Mouse (Mus musculus) midbrain, embryonic 16.5 days (tissue): ENCODE measurements around the gene Rbp2. TPM values are rescaled to one million over a fixed set of nuclear protein-coding genes. Genes with fewer than 3 reads are reported as not detected.

ENCODE experiments used
- ATAC-seq: fragments of 200-750 bp; cut with Nextera tagmentation; 2 replicates; pipeline ENCODE4 v1.8.0; 2017; ENCODE audit warnings: moderate TSS enrichment
- H3K27ac ChIP-seq: fragments of 300-500 bp; sonication (generic); 2 replicates; pipeline ENCODE4 v1.5.1; 2014; ENCODE audit warnings: mild to moderate bottlenecking, low read length, mixed read lengths
- H3K27me3 ChIP-seq: fragments of 300-500 bp; sonication (generic); 2 replicates; pipeline ENCODE4 v1.6.1; 2014; ENCODE audit warnings: low read depth, low read length, mixed read lengths; ENCODE audit not compliant: control insufficient read depth, insufficient read depth
- H3K36me3 ChIP-seq: fragments of 300-500 bp; sonication (generic); 2 replicates; pipeline ENCODE4 v1.6.1; 2014; ENCODE audit warnings: mild to moderate bottlenecking, low read length, moderate library complexity, mixed read lengths; ENCODE audit not compliant: control insufficient read depth, insufficient read depth
- H3K4me1 ChIP-seq: fragments of 300-500 bp; sonication (generic); 2 replicates; pipeline ENCODE4 v1.6.1; 2014; ENCODE audit warnings: mild to moderate bottlenecking, low read length, mixed read lengths; ENCODE audit not compliant: control insufficient read depth, insufficient read depth
- H3K4me2 ChIP-seq: fragments of 300-500 bp; sonication (generic); 2 replicates; pipeline ENCODE4 v1.6.1; 2014; ENCODE audit warnings: mild to moderate bottlenecking, low read length, mixed read lengths
- H3K4me3 ChIP-seq: fragments of 300-500 bp; sonication (generic); 2 replicates; pipeline ENCODE4 v1.5.1; 2014; ENCODE audit warnings: low read depth, mild to moderate bottlenecking, low read length, moderate library complexity, mixed read lengths
- H3K9ac ChIP-seq: fragments of 300-500 bp; sonication (generic); 2 replicates; pipeline ENCODE4 v1.6.1; 2014; ENCODE audit warnings: low read depth, low read length, mixed read lengths
- H3K9me3 ChIP-seq: fragments of 300-500 bp; sonication (generic); replicated peaks from 2 replicates; pipeline ENCODE4 v1.6.1; 2014; ENCODE audit warnings: mild to moderate bottlenecking, low read length, mixed read lengths; ENCODE audit not compliant: control insufficient read depth, poor library complexity, severe bottlenecking
- WGBS: fragments of 180-500 bp; shearing (Covaris S2); extraction: QIAGEN DNeasy Blood & Tissue Kit; methylation state at CpG from one replicate; pipeline ENCODE4 v1.1.7; 2014; 5-methylcytosine and 5-hydroxymethylcytosine counted together
- polyA plus RNA-seq: library from polyadenylated mRNA; unstranded; fragments of >200 nt; fragmentation: Nextera tagmentation; extraction: Ambion mirVana; gene quantifications from 2 replicates; pipeline ENCODE4 v1.2.1, GENCODE M21; 2015

Rbp2 gene
- polyA plus RNA-seq: not detected in 2 replicates

GRCm38 (mm10) chr9:98485815-98486214 lies at the start of gene Rbp2:
TSS of gene Rbp2 (plus strand) at chr9:98486115.
- WGBS: 92% methylated on average over 3 of the region's 3 CpGs
- H3K4me2 ChIP-seq: no peak within 1 kb of the TSS
- no peaks in the 10 kb centered on the region for H3K4me1 ChIP-seq
- no peak within 1 kb of the TSS for H3K9ac ChIP-seq
- H3K9me3 ChIP-seq: no peaks in the 10 kb centered on the region
- H3K27ac ChIP-seq: no peak within 1 kb of the TSS
- no peaks in the 10 kb centered on the region for H3K27me3 ChIP-seq
- no peak within 1 kb of the TSS for H3K4me3 ChIP-seq
- no peak for ATAC-seq
- H3K36me3 ChIP-seq: no peaks in the 10 kb centered on the region

- WGBS: 87% methylated on average over 4 of the region's 4 CpGs
- Histone ChIP-seq H3K4me1 (no peaks in the 10 kb centered on the region; the same call in 1 of the 2 replicates), H3K9ac (no peak overlapping the region), H3K36me3 (no peaks in the 10 kb centered on the region), H3K27ac (no peak overlapping the region), H3K27me3 (no peaks in the 10 kb centered on the region), H3K4me3 (no peak overlapping the region), H3K9me3 (no peaks in the 10 kb centered on the region), H3K4me2 (no peak overlapping the region)
- ATAC-seq: no peak
Measured at GRCm38 (mm10) chr9:98437819-98438218, 48.1 kb upstream of the Rbp2 start.

- Histone ChIP-seq H3K4me1 (no peaks in the 10 kb centered on the region), H3K9me3 (no peaks in the 10 kb centered on the region), H3K4me2 (no peak overlapping the region), H3K27ac (no peak overlapping the region), H3K4me3 (no peak overlapping the region), H3K36me3 (no peaks in the 10 kb centered on the region), H3K27me3 (no peaks in the 10 kb centered on the region), H3K9ac (no peak overlapping the region)
- 63% methylated on average over 3 of the region's 3 CpGs for WGBS
- ATAC-seq: no peak
Measured at GRCm38 (mm10) chr9:98439091-98439490, 46.8 kb upstream of the Rbp2 start.

GRCm38 (mm10) chr9:98442638-98443037 lies 43.3 kb upstream of the Rbp2 start:
- H3K27ac ChIP-seq: no peak overlapping the region
- no peaks in the 10 kb centered on the region for H3K4me1 ChIP-seq
- no peaks in the 10 kb centered on the region for H3K9me3 ChIP-seq
- no peaks in the 10 kb centered on the region for H3K36me3 ChIP-seq
- no peak overlapping the region for H3K9ac ChIP-seq
- no peak for ATAC-seq
- no peak overlapping the region for H3K4me3 ChIP-seq
- no peak overlapping the region for H3K4me2 ChIP-seq
- no peaks in the 10 kb centered on the region for H3K27me3 ChIP-seq
- WGBS: 48% methylated on average over 5 of the region's 5 CpGs

GRCm38 (mm10) chr9:98445359-98446149 lies 40.4 kb upstream of the Rbp2 start:
- H3K9me3 ChIP-seq: no peaks in the 10 kb centered on the region
- no peak overlapping the region for H3K4me3 ChIP-seq
- H3K27me3 ChIP-seq: no peaks in the 10 kb centered on the region
- no peak for ATAC-seq
- no peaks in the 10 kb centered on the region for H3K4me1 ChIP-seq
- H3K36me3 ChIP-seq: no peaks in the 10 kb centered on the region
- H3K9ac ChIP-seq: no peak overlapping the region
- H3K4me2 ChIP-seq: no peak overlapping the region
- 83% methylated on average over 9 of the region's 9 CpGs for WGBS
- H3K27ac ChIP-seq: no peak overlapping the region

- Histone ChIP-seq H3K4me1 (no peaks in the 10 kb centered on the region; the same call in 1 of the 2 replicates), H3K4me3 (no peak overlapping the region), H3K4me2 (no peak overlapping the region), H3K36me3 (no peaks in the 10 kb centered on the region), H3K9me3 (no peaks in the 10 kb centered on the region), H3K27ac (no peak overlapping the region), H3K9ac (no peak overlapping the region), H3K27me3 (no peaks in the 10 kb centered on the region)
- ATAC-seq: 0 out of 2 replicates have a peak, but pooled peaks have one; percentile 54
- WGBS: 56% methylated on average over 1 of the region's 1 CpGs
Measured at GRCm38 (mm10) chr9:98450976-98451375, 34.9 kb upstream of the Rbp2 start.

- Histone ChIP-seq H3K27ac (no peak overlapping the region), H3K4me3 (no peak overlapping the region), H3K9ac (no peak overlapping the region), H3K36me3 (no peaks in the 10 kb centered on the region), H3K4me2 (no peak overlapping the region), H3K27me3 (no peaks in the 10 kb centered on the region), H3K4me1 (no peaks in the 10 kb centered on the region), H3K9me3 (no peaks in the 10 kb centered on the region)
- 73% methylated on average over 2 of the region's 2 CpGs for WGBS
- ATAC-seq: no peak
Measured at GRCm38 (mm10) chr9:98466709-98467108, 19.2 kb upstream of the Rbp2 start.

GRCm38 (mm10) chr9:98480172-98480749 lies 5.7 kb upstream of the Rbp2 start:
- H3K36me3 ChIP-seq: no peaks in the 10 kb centered on the region
- no peak for ATAC-seq
- no peak overlapping the region for H3K4me2 ChIP-seq
- H3K9ac ChIP-seq: no peak overlapping the region
- H3K9me3 ChIP-seq: no peaks in the 10 kb centered on the region
- no peak overlapping the region for H3K27ac ChIP-seq
- WGBS: 92% methylated on average over 2 of the region's 2 CpGs
- no peaks in the 10 kb centered on the region for H3K4me1 ChIP-seq
- H3K27me3 ChIP-seq: no peaks in the 10 kb centered on the region
- H3K4me3 ChIP-seq: no peak overlapping the region

- 75% methylated on average over 4 of the region's 4 CpGs for WGBS
Measured at GRCm38 (mm10) chr9:98482256-98482655, 3.7 kb upstream of the Rbp2 start.

More at GRCm38 (mm10) chr9:98482256-98482655, 3.7 kb upstream of the Rbp2 start:
- Histone ChIP-seq H3K4me1 (no peaks in the 10 kb centered on the region), H3K36me3 (no peaks in the 10 kb centered on the region), H3K9me3 (no peaks in the 10 kb centered on the region), H3K9ac (no peak overlapping the region), H3K27me3 (no peaks in the 10 kb centered on the region), H3K4me2 (no peak overlapping the region), H3K27ac (no peak overlapping the region), H3K4me3 (no peak overlapping the region)
- ATAC-seq: no peak
